Mouse (Mus musculus) erythroblast, embryonic 14.5 days (primary cell): ENCODE results near the gene Slc5a11.

Experiments
- GATA1 ChIP-seq: IDR thresholded peaks from 2 replicates; pipeline ENCODE4 v1.6.1; 2012; ENCODE audit warnings: low read length, inconsistent platforms, mixed read lengths
- TAL1 ChIP-seq: IDR thresholded peaks from 3 replicates; pipeline ENCODE4 v1.6.1; 2012; ENCODE audit warnings: low read length, inconsistent platforms, mixed read lengths

- TF ChIP-seq TAL1 (no peak), GATA1 (no peak)
Measured at GRCm38 (mm10) chr7:123253396-123253795, 38.8 kb downstream of the Slc5a11 start.
